Mouse (Mus musculus) c-Kit-positive CD71-negative TER-119-negative erythroid progenitor cells, embryonic 14.5 days (primary cell): ENCODE results near the gene Cd46.

ENCODE experiments used
- DNase-seq: peaks from one replicate; pipeline ENCODE4 v3.0.0-alpha.2; 2013; ENCODE audit warnings: low read depth

The Cd46 gene

DNA sequence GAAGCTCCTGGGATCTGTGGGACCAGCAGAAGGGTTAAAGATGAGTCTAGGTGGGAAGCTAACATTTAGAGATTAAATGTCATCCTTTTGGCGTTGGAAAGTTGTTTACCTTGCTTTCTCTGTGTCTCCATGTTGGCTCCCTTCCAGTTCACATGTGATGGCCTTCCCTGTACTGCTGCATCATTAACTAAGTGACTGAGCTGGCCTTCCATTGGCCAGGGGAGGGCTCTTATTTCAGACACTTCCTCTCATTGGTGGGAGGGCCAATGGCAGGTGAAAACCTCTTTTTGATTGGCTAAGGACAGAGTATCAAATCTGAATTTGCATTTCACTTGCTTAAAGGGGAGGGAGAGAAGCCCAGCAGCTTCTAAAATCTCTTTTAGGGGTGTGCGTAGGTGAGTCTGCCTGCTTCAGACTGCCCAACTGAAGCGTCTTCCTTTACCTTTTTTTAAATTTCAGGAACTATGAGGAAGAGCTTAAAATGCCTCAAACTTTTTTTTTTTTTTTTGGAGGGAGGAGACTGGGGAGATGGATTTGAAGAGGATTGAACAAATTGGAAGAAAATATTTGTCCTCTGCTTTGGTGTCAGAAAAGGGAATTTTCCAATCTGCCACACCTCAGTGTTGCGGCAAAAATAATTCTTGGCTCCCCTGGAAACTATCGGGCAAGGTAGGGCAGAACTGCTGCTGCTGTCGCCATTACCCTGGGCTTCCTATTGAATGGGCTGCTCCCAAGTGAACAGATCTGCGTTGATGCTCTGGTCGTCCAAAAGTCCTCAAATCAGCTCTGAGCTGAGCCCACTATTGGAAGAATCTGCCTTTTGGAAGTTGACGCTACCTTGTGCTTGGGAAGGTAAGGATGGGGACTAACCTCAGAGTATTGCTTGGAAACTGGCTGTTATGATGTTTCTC is 73.7 kb downstream of the Cd46 start:
- no peak for DNase-seq

DNA sequence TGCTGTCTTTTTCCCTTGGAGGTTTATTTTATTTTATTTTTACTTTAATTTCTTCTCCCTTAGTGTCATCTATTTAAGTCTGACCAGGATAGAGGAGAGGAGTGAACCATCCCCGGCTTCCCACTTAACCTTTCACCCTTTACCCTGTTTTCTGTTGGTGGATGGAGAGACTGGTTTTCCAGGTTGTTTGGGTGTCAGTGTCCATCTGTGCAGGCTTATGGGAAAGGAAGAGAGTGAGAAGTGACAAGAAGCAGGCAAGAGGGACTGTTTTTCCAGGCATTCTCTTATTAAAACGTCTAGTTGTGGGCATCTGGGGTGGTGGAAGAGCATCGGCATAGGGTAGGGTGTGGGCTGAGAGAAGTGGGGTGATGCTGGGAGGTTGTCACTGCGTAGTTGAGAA is 74.4 kb downstream of the Cd46 start:
- no peak for DNase-seq

DNA sequence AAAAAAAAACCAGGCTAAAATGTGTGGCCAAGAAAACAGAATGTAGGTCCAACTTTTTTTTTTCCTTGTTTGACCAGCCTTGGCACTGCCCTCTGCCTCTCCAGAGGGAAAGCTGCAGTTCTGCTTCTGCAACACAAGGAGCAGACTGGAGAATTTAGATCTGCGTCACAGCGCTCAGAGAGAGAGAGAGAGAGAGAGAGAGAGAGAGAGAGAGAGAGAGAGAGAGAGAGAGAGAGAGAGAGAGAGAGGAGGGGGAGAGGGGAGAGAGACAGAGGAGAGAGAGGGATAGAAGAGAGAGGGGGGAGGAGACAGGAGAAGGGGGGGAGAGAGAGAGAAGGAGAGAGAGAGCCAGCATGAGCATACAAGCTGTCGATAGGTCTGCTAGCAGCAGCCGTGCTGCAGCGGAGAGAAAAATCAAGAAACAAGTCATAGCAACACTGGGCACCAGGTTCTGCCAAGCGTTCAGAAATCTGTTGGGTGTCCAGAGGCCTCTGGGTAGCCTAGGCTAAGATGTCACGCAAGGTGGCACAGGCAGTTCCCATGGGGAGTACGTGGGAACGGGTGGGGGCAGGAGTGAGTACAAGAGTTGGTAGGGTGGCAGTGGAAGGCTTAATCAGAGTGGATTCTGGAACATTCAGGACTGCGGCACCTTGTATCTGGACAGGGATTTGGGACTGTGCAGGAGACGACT is 75.1 kb downstream of the Cd46 start:
- no peak for DNase-seq

DNA sequence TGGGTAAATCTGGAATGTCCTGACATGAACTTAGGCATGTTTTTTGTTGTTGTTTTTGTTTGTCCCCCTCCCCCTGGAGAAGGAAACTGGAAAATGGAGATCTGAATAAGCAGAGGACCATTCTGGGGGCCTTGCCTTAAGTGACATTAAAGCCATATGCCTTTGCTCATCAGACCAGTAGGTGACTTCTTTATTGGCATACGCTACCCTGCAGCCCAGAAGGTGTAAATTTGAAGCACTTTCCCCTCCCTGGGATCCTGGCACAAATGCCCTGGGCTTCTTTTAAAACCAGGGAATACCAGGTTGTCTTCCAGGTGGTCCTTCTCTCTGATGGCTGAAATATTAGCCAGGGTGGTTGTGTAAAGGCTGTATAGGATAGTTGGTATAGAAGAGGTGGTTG is 76.8 kb downstream of the Cd46 start:
- no peak for DNase-seq

DNA sequence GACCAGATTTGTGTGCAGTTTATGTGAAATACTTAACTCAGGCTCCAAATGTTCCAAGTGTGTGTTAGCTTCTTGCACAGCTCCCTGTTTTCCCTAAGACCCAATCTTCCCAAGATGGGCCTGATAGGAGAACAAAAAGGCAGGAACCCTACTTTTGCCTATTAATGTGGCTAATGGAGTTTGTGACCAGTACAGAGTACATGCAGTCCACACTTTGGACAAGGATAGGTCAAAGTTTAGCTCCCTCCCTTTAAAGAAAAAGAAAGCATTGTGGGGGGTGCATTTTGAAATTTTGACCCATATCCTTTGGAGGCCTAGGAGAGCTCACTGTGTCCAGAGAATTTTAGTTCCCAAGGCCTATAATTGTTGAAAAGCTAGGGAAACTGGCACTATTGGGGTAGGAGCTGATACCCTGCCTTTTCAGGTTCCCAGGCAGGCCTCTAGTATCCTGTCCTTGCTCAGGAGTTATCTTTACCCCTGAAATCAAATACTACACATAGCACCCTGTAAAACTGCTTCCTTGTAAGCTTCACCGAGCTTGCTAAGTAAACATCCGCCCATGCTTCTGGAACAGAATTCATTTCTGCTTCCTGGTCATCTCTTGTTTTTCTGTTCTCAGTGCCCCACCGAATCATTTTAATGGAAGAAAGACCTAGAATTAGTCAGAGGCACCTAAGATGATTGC is 77.7 kb downstream of the Cd46 start:
- DNase-seq = no peak

DNA sequence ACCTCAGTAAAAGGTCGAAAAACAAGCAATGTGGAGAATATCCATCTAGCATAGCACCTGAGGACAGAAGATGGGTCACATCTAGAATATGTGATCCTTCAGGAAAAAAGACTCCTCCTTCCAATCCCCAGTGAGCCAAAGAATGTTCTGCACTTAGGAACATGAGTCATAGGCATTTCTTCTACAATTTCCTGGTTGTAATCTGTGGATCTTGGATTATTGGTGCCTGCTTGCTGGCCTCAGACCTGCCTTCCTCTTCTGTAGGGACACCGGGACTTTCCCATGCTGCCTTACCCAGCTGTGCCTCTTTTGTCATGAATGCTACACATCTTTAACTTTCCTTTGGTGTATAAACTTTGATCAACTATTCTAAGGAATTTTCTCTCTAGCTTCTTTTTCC is 79.5 kb downstream of the Cd46 start:
- no peak for DNase-seq

- no peak for DNase-seq
Measured at GRCm38 (mm10) chr1:195006267-195006666, 85.8 kb downstream of the Cd46 start.

GRCm38 (mm10) chr1:195004194-195004593 is 87.9 kb downstream of the Cd46 start:
- DNase-seq = no peak

DNA sequence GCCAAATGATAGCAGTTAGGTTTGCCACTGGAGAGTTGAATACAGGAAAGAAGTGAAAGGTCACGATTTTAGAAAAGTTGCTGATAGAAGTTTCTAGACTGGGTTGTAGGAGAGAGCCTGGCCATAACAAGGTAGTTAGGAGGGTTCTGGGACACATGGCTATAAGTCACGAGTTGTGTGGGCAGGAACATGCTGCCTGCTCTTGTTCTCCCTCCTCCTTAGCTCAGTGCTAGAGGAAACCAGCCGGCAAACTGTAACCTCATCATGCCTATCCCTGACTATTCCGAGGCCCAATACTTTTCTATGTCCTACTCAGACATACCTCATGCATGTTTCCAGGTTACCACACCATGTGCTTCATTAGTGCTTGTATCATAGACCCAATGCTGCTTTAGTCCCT is 88.7 kb downstream of the Cd46 start:
- no peak for DNase-seq

GRCm38 (mm10) chr1:194998396-194998795 is 93.7 kb downstream of the Cd46 start:
- no peak for DNase-seq

DNA sequence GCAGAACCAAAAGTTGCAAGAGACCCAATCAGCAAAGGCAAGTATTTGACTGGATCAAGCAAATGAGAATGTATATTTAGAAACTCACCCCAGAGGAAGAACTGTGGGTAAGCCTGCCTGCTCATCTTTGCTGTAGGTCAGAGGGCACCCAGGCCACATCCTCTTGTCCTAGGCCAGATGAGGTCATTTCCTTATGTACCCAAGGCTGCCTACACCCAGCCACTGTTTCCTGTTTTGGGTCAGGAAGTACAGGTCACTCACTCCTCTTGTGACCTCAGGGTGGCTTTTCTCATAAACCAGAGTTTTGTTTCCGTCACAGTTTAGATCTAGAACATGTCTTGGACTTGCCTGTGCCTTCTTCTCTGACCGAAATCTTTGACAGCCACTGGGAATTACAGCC is 96.9 kb downstream of the Cd46 start:
- DNase-seq = no peak

DNA sequence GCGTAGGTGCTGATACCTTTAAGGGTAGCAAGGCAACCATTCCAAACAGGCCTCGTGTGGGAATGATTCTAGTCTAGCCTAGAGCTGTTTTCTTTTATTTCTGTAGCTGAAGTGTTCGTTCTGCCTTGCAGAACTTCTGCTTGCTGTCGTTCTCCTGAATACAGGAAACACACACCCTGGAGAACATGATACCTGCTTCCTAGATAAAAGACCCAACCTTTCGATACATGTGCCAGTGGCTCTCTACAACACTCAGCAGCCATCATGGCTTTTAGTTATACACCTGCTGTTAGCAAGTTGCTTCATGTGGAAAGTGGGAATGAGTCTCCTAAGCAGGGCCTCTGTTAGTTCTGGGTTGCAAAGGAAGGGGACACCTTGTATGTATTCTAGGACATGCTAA is 97.8 kb downstream of the Cd46 start:
- DNase-seq = no peak

DNA sequence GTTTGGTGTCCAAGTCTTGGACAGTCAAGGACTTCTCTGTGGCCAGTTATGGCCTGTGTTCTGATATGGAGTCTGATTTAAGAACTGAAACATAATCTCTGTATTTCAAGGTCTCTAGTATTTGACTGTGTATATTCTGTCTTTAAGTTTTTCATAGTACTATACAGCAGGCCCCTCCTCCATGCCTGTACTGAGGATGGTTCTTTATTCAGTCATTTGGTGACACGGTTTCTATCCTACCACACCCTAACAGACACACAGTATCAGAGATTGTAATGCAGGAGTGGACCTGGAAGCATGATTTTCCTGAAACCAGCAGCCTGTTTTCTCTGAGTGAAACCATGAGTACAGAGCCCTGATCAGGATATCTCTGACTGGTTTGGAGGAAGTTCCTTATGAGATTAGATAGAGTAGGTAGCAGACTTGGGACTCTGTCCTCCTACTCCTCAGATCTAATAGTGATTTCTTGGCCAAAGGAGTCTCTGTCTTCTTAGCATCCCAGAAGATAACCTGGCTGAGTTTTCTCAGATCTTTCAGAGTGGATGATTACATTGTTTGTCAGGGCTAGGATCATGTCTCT is 98.5 kb downstream of the Cd46 start:
- DNase-seq = no peak

DNA sequence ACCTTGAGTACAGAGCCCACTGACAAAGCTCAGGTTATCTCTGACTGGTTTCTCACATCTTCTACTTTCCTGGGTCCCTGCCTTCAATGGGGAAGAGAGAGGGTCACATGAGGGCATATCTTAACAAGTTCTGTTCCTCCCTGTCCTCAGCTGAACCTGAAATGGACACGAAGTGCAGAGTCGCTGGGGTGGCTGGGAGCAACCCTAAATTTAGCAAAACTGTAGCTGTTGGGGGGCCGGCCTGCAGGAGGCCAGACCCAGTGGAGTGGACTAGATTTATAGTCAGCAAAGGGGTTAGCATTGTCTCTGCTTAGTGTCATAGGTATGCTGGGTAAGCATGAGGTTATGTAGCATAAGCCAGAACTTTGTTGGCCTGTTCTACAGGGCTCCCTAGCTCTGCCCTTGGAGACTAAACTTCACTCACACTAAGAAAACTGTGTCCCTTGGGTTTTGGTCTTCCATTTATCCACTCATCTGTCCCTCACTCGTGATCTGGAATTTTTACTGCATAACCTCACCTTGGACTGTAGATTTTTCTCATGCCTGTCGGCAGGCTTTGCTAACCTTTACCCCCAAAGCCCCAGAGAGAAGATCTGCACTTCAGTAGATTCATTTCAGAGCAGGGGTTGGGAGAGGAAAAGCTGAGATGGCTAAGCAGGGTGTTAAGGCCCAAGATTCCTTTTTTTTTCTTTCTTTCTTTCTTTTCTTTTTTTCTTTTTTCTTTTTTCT is 99.3 kb downstream of the Cd46 start:
- no peak for DNase-seq

GRCm38 (mm10) chr1:194991654-194992053 is 100.4 kb downstream of the Cd46 start:
- no peak for DNase-seq

GRCm38 (mm10) chr1:194990976-194991375 is 101.1 kb downstream of the Cd46 start:
- no peak for DNase-seq

GRCm38 (mm10) chr1:194989024-194989423 is 103.0 kb downstream of the Cd46 start:
- DNase-seq = no peak
